Mouse (Mus musculus) kidney, postnatal 10 days (tissue): Measurements from ENCODE around the gene Slc13a2.

Source experiments
- DNase-seq: peaks from one replicate; pipeline ENCODE4 v3.0.0; 2021; ENCODE audit warnings: mixed read lengths

Slc13a2 gene

GRCm38 (mm10) chr11:78348474-78348873 lies 73.5 kb downstream of the Slc13a2 start:
- no peak for DNase-seq

DNA sequence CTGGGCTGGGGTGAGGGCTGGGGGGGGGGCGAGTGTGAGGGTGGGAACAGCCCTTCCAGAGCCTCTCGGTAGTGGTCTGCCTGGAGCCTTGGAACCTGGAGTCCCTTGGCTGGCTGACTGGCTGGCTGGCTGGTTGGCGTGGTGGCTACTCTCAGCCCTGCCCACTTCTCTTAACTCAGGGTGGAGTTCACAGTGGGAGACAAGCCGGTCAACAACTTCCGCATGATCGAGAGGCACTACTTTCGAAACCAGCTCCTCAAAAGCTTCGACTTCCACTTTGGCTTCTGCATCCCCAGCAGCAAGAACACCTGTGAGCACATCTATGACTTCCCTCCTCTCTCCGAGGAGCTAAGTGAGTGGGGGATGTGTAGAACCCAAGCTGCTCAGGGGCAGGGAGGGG lies 74.1 kb downstream of the Slc13a2 start:
- DNase-seq, result no peak
